Mouse (Mus musculus) spleen, adult 18-20 months (tissue): ENCODE data around the gene Shc4.

Source experiments
- DNase-seq, 2 experiments: peaks; one replicate each; pipeline ENCODE4 v3.0.0; 2022; ENCODE audit warnings: mixed read lengths in 2 of 2

The Shc4 gene

GRCm38 (mm10) chr2:125684559-125685440, 39.1 kb downstream of the Shc4 start:
- no peak for DNase-seq

GRCm38 (mm10) chr2:125683895-125684294, 40.1 kb downstream of the Shc4 start:
- DNase-seq, result no peak

- DNase-seq, result no peak
These were observed 42.1 kb downstream of the Shc4 start for GRCm38 (mm10) chr2:125681811-125682210.

GRCm38 (mm10) chr2:125672957-125673631, 50.9 kb downstream of the Shc4 start, which contains the start of gene Eid1:
Gene Eid1 (plus strand): TSS chr2:125673095.
- DNase-seq, result peak; percentile 69 to 73

- DNase-seq, result no peak
These were observed 51.4 kb downstream of the Shc4 start for GRCm38 (mm10) chr2:125672568-125672956.

- DNase-seq, result no peak
These were observed 53.1 kb downstream of the Shc4 start for GRCm38 (mm10) chr2:125670846-125671245.

GRCm38 (mm10) chr2:125667721-125668120, 56.2 kb downstream of the Shc4 start:
- no peak for DNase-seq

GRCm38 (mm10) chr2:125667184-125667583, 56.8 kb downstream of the Shc4 start:
- DNase-seq, result no peak

GRCm38 (mm10) chr2:125666668-125667067, 57.3 kb downstream of the Shc4 start:
- DNase-seq, result no peak

- no peak for DNase-seq
These were observed 58.0 kb downstream of the Shc4 start for GRCm38 (mm10) chr2:125665909-125666308.

- no peak for DNase-seq
These were observed 58.7 kb downstream of the Shc4 start for GRCm38 (mm10) chr2:125665213-125665612.

- DNase-seq, result no peak
These were observed 61.4 kb downstream of the Shc4 start for GRCm38 (mm10) chr2:125662517-125662916.

- no peak for DNase-seq
These were observed 62.8 kb downstream of the Shc4 start for GRCm38 (mm10) chr2:125661156-125661555.

GRCm38 (mm10) chr2:125660537-125661130, 63.3 kb downstream of the Shc4 start:
- peak in 1 of 2 experiments; percentile 11 for DNase-seq

GRCm38 (mm10) chr2:125659823-125660536, 64.0 kb downstream of the Shc4 start:
- DNase-seq, result peak in 1 of 2 experiments; percentile 54

GRCm38 (mm10) chr2:125655391-125655790, 68.6 kb downstream of the Shc4 start:
- DNase-seq, result no peak

GRCm38 (mm10) chr2:125653286-125653685, 70.7 kb downstream of the Shc4 start:
- no peak for DNase-seq

- no peak for DNase-seq
These were observed 72.4 kb downstream of the Shc4 start for GRCm38 (mm10) chr2:125651563-125651962.

- DNase-seq, result no peak
These were observed 73.1 kb downstream of the Shc4 start for GRCm38 (mm10) chr2:125650742-125651352.

- no peak for DNase-seq
These were observed 73.9 kb downstream of the Shc4 start for GRCm38 (mm10) chr2:125650038-125650437.

GRCm38 (mm10) chr2:125644912-125645311, 79.0 kb downstream of the Shc4 start:
- DNase-seq, result no peak

- no peak for DNase-seq
These were observed 86.6 kb downstream of the Shc4 start for GRCm38 (mm10) chr2:125637331-125637730.
